Comparison of ENCODE assay signal across 16 mouse cellular contexts in the genomic region with DNA sequence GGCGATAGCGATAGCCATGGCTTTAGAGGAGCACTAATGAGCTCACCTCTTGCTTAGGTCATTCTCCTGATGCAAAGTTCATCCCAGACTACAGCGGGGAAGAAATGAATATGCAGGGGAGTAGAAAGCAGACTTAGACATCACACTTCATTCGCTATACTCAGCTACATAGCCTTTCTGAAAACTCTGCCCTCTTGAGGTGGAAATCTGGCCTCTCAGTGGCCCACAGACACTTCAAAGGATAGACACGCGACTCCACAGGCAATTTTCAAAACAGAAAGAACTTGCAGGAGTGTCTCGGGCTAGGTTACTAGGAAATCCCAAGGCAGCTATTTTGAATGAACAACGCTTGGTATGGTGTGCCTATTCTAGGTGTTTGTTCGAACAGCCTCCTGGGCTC.
DNase-seq lines count a peak whose midpoint lies in the region; ATAC-seq and TF ChIP-seq lines count a peak whose summit lies in the region.
"Had no signal": no experiment of that assay in that cellular context is flagged by ENCODE, and none has a peak within 500 bp of the region (broad histone marks: within the 10 kb centered on the region; RNA-seq: fewer than 3 reads in every experiment).

No protein-coding gene starts in this region.

- H3K4me1 ChIP-seq in forebrain, embryonic 13.5 days: peaks cover 62% of the 10 kb centered on the region
- peaks cover 67% of the 10 kb centered on the region for H3K4me1 ChIP-seq in hindbrain, embryonic 13.5 days (replicated peaks)
- H3K4me1 ChIP-seq in midbrain, embryonic 15.5 days: peaks cover 54% of the 10 kb centered on the region
- H3K4me1 ChIP-seq: liver, embryonic 12.5 days; stomach, embryonic 15.5 days had no signal

- TF ChIP-seq CTCF in brain, embryonic 14.5 days (IDR thresholded peaks at IDR 0.05; ENCODE audit: borderline replicate concordance, extremely low read depth, insufficient read depth, insufficient read length): peak; percentile 28; the same call in 1 of the 2 replicates

- DNase-seq in brain, embryonic 14.5 days (ENCODE audit: low read depth): no peak
- no peak for DNase-seq in testis, postnatal 10 days (ENCODE audit: low spot score)
- DNase-seq in T-cell, adult 2 months (ENCODE audit: low spot score): no peak
- DNase-seq in frontal cortex, postnatal 25 days (ENCODE audit: low spot score in 2 of 2): no peak
- DNase-seq: embryo, embryonic 11 days; gastrocnemius, postnatal 36 days; lung, embryonic 14.5 days; right cerebral cortex, adult 18-20 months; spleen, adult 18-20 months; thymus, postnatal 14 days had no signal

- H3K4me2 ChIP-seq in forebrain, embryonic 13.5 days: peak overlapping the region; percentile 15; the same call in 1 of the 2 replicates
- no peak overlapping the region for H3K4me2 ChIP-seq in hindbrain, embryonic 13.5 days
- no peak overlapping the region for H3K4me2 ChIP-seq in midbrain, embryonic 15.5 days
- H3K4me2 ChIP-seq: liver, embryonic 12.5 days; lung, embryonic 14.5 days; stomach, embryonic 15.5 days had no signal

- H3K9ac ChIP-seq in forebrain, embryonic 13.5 days: no peak overlapping the region
- H3K9ac ChIP-seq in hindbrain, embryonic 13.5 days: no peak overlapping the region
- no peak overlapping the region for H3K9ac ChIP-seq in midbrain, embryonic 15.5 days
- H3K9ac ChIP-seq: liver, embryonic 12.5 days; lung, embryonic 14.5 days; stomach, embryonic 15.5 days had no signal

- WGBS in forebrain, embryonic 13.5 days: 54% methylated on average over 9 of the region's 9 CpGs
- whole genome bisulfite sequencing in hindbrain, embryonic 13.5 days: 64% methylated on average over 9 of the region's 9 CpGs
- 42% methylated on average over 9 of the region's 9 CpGs for WGBS in midbrain, embryonic 15.5 days

- peak; percentile 25 for ATAC-seq in forebrain, embryonic 13.5 days
- ATAC-seq in hindbrain, embryonic 13.5 days (ENCODE audit: low FRiP score): peak; percentile 29; the same call in 1 of the 2 replicates
- peak; percentile 8; the same call in 1 of the 2 replicates for ATAC-seq in midbrain, embryonic 15.5 days (replicated peaks)
- ATAC-seq in frontal cortex, adult (ENCODE audit: low TSS enrichment): no peak
- ATAC-seq: liver, embryonic 12.5 days had no signal

- H3K9me3 ChIP-seq in forebrain, embryonic 13.5 days (replicated peaks): no peaks in the 10 kb centered on the region
- H3K9me3 ChIP-seq in hindbrain, embryonic 13.5 days: no peaks in the 10 kb centered on the region
- H3K9me3 ChIP-seq in midbrain, embryonic 15.5 days: no peaks in the 10 kb centered on the region
- H3K9me3 ChIP-seq: liver, embryonic 12.5 days; stomach, embryonic 15.5 days had no signal

- no peak for TF ChIP-seq POLR2A in brain, embryonic 14.5 days (IDR thresholded peaks at IDR 0.05; ENCODE audit: borderline replicate concordance, extremely low read depth, insufficient read depth, insufficient read length, poor library complexity, severe bottlenecking)

- peak overlapping the region; percentile 57 for H3K27ac ChIP-seq in forebrain, embryonic 13.5 days
- H3K27ac ChIP-seq in hindbrain, embryonic 13.5 days: peak overlapping the region; percentile 74
- peak overlapping the region; percentile 65 for H3K27ac ChIP-seq in midbrain, embryonic 15.5 days
- H3K27ac ChIP-seq: liver, embryonic 12.5 days; stomach, embryonic 15.5 days had no signal

- no peak overlapping the region for H3K4me3 ChIP-seq in forebrain, embryonic 13.5 days
- no peak overlapping the region for H3K4me3 ChIP-seq in hindbrain, embryonic 13.5 days
- H3K4me3 ChIP-seq in midbrain, embryonic 15.5 days: no peak overlapping the region
- H3K4me3 ChIP-seq: liver, embryonic 12.5 days; stomach, embryonic 15.5 days had no signal

- H3K27me3 ChIP-seq in forebrain, embryonic 13.5 days: no peaks in the 10 kb centered on the region
- H3K27me3 ChIP-seq in hindbrain, embryonic 13.5 days: no peaks in the 10 kb centered on the region
- H3K27me3 ChIP-seq in midbrain, embryonic 15.5 days (replicated peaks): no peaks in the 10 kb centered on the region
- H3K27me3 ChIP-seq: stomach, embryonic 15.5 days had no signal

- H3K36me3 ChIP-seq in forebrain, embryonic 13.5 days (ENCODE audit: poor library complexity, severe bottlenecking): no peaks in the 10 kb centered on the region
- H3K36me3 ChIP-seq in hindbrain, embryonic 13.5 days: no peaks in the 10 kb centered on the region
- H3K36me3 ChIP-seq in midbrain, embryonic 15.5 days (replicated peaks): no peaks in the 10 kb centered on the region
- H3K36me3 ChIP-seq: liver, embryonic 12.5 days; stomach, embryonic 15.5 days had no signal
